Mouse (Mus musculus) kidney, adult 9 months (tissue): ENCODE results near the gene Chrm3.

Experiments used
- DNase-seq: peaks from one replicate; pipeline ENCODE4 v3.0.0; 2022

The Chrm3 gene

DNA sequence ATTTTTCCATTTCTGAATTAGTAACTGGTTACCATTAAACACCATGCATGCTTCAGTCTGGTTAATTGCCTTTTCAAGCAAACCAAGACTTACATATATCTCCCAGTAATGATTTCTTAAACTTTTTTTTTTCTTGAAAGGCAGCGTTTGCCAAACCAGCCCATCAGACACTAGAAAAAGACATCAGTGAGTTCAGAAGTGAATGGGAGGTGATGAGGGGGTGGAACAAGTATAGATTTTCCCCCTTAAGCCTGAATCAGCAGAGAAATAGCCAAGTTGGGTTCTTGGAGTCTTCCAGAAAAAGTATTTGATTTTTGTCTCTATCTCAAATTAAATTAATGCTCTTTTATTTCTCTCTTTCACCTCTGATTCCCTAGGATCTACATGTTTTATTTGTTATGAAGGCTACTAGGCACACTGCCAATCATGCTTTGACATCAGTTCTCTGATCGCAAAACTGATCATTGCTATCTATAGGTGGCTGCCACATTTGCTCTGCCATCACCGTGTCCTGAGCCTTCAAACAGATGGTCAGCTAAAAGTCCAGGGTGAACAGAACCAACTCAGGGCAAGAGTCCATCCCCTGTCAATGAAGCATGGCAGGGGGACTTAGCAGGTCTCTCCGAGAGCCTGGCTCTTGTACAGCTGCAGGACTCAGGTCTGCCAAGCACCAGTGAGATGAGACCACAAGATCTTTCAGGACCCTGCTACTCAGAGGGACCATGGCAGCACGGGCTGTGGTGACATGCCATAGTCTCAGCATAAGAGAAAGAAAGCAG, 125.1 kb downstream of the Chrm3 start:
- peak; percentile 50 for DNase-seq

DNA sequence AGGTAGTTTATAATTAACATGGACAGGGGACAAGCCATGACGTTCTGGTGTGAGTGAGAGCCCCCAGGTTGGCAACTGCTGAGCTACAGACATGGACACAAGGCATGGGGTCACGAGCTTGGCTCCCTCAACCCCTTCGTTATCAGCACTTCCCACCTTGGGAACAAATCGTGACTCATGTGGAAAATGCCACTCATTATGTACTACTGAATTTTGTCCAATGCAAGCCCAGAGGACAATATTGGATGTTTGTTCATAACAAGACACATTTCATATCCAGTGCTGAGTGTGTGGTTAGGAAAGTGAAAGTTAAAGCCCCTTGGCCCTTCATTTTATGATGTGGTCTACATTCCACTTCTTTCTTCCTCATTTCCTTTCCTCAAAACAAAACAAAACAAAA, 140.2 kb downstream of the Chrm3 start:
- DNase-seq, result peak; percentile 19

DNA sequence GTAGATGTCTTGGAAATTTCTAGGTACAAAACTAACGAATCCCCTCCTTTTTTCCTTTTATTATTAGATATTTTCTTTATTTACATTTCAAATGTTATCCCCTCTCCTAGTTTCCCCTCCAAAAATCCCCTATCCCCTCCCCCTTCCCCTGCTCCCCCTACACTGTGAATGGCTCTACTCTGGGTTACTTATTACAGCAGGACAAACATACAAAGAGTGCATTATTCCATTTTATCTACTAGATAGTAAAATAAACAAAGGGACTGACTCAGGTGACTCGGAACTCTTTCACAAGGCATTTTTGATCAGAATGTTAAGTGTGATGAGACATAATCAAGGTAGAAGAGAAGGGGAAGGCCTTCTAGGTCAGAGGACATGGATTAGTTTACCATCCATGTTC, 148.5 kb downstream of the Chrm3 start:
- DNase-seq, result no peak

DNA sequence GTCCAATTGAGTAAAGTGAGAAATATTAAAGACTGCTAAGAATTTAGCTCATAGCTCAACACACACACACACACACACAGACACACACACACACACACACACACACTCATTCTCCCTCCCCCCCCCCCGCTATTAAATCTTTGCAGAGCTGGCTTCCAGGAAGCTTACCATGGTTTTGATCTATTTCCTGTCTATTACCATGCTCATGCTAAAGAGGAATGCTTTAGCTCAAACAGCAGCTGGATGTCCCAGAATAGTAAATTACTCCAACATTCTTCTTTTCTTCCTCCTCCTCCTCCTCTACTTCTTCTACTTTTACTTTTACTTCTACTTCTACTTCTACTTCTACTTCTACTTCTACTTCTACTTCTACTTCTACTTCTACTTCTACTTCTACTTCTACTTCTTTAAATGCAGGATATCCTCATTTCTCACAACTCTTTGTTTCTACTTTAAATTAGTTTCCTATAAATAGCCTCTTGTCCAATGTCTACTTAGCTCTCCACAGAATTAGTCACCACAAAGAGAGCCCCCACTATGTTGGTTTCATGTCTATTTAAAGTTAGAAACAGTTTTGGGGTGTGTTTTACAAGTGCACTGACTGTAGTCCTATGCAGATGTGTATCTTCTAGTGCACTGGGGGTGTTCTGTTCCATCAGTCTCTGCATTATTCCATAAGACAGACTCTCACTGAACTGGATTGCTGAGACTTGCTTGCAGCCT, 150.0 kb downstream of the Chrm3 start:
- DNase-seq, result no peak

DNA sequence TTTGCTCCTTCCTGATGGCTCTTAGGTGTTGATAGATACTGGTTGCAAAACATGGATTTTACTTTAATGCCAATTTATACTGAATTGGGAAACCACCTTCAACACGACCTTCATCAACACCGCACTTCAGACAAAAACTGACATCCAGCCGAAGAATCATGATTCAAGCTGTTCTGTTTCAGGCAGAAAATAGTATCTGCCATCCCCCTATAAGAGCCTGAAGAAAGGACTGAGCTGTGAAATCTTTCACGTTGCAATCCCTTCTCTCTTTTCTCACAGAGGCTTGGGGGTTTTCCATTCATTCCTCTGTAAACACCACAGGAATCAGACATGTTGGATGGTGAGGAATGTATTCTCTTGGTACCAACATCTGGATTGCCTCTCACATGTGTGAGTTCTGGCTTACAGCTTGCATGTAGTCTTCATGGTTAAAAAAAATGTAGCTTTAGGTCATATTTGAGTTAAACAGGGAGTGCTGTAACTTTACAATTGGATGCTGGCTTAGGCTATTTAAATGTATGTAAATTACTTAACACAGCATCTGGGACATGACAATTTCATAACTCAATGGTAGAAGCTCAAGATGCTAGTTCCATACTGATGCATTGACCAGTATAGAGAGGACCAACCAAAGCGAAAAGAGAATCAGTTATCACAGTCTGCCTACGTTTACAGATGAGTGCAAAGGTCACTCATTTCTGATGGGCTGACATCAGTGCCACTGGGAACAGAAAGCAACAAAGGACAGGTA, 161.3 kb downstream of the Chrm3 start:
- DNase-seq, result no peak

DNA sequence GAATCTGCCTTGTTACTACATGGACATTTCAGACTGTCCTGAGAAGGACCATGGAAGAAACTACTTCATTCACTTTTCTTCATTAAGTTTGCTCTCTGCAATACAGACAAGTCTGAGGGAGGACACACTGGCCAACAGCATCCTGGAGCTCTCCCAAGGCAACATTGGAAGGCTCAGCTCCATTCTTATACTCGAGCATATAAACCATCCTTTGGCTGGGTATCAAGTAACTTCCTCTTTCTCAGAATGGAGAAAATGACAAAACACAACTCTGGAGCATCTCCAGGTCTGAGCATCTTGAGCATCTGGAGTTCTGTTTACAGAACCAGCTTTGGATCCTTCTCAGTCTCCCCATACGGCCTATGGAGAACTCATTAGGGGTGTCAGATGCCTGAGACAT, 170.8 kb downstream of the Chrm3 start:
- no peak for DNase-seq

DNA sequence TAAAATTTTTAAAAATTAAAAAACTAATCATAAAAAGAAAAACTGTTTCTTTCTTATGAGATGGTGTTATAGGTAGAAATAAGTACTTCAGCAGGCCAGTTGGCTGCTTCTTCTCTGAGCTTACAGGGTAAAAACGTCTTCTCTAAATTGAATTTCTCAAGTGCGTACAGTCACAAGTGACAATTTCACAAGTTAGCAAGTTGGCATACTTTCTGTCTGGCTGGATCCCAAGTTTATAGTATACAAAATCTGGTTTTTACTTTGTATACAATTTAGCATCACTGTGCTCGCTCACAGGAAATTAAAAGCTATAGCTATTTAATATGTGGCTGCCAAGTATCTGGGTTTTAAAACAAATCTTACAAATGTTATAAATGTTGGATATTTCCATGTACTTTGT, 172.7 kb downstream of the Chrm3 start:
- no peak for DNase-seq

DNA sequence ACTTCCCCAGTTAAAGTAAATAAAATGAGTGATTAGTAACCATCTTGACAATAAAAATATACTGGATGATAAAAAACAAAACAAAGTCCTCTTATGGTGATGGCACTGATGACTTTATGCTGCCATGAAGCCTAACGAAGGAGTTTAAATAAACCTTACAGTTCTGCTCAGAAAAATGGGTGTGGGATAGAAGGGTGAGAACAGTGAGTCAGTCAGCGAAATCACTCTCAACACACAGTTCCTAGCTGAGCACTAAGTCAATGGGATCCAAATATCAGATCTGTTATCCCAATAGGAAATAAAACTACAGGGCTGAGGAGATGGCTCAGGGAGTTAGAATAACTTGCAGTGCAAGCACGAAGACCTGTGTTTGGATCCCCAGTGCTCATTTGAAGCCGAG, 176.8 kb downstream of the Chrm3 start:
- no peak for DNase-seq

DNA sequence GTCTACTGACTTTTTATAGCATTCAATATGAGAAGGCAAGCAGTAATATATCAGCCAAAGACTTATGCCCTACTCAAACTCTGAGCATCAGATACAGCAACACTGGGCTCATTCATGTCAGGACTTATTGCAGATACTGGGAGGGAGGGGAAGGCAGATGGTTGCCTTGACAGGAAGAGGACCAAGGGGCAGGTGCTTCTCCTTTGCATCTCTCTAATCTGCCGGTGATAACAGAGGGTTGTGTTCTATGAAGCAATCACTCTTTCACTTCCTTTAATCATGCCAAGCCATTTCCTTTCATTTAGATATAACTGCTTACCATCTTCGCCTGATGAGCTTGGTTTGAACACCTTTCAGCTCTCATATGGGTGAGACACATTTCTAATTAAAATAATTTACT, 177.9 kb downstream of the Chrm3 start:
- DNase-seq, result no peak

DNA sequence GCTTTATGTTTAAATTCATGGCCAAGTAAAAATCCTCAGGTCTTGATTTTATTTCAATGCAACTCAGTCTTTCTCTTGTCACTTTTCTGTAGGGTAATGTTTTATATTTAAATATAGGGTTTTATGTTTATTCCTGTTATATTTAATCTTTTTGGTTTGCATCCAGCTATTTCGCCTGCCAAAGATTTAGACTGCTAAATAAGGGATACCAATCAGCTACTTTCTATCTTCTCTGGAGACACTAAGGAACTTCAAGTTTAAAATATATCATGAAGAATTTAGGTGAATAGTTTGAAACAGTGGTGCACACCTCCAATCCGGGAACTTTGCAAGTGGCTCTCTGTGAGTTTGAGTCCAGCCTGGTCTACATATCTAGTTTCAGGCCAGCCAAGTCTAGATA, 190.1 kb downstream of the Chrm3 start:
- DNase-seq, result no peak

DNA sequence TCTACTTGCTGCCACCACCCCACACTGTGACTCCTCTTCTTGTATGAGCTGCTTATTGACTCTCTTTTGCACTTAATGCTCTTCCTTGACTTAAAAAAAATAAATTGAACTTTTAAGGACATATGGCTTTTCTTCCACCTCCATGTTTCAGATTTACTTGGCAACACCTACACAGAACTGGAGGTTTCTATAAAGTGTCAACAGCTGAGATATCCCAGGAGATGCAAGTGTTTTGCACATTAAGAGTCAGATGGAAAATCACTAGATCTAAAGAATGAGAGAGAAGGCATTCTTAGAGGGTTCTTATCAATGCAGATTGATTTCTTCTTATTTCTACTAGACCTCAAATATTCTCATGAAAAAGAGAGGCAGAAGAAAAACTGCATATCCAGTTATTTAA, 197.3 kb downstream of the Chrm3 start:
- DNase-seq, result no peak

DNA sequence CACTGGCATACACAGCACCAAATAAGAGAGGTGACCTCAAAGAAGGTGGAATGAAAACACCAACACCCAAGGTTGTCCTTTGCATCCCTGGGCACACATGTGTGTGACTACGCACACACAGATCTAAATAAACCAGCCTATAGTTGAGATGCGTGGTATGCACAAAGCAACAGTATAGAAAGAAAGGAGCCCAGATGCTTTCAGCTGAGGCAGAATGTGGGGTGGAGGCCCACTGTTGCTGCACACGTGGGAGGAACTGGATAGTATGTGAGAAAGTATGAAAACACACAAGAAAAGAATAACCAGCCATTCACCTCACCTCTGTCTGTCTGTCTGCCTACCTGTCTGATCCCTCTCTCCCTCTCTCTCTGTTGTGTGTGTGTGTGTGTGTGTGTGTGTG, 203.2 kb downstream of the Chrm3 start:
- no peak for DNase-seq

DNA sequence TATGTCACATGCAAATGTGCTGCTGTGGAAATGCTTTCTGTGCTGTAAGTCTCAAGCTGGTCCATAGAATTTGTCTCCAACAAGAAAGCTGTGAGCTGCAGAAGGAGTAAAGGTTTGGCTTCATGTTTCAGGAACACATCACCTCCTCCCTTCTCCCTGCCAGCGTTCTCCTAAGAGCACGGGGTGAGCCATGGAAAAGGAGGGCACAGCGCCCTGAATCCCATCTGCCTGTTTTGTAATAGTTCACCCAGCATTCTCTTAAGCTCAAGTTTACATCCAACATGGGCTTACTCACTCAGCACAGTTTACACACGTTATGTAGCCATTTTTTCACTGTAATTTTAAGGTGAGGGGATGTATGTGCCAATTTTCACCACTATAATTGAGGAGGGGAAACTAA, 220.1 kb downstream of the Chrm3 start:
- DNase-seq, result no peak

DNA sequence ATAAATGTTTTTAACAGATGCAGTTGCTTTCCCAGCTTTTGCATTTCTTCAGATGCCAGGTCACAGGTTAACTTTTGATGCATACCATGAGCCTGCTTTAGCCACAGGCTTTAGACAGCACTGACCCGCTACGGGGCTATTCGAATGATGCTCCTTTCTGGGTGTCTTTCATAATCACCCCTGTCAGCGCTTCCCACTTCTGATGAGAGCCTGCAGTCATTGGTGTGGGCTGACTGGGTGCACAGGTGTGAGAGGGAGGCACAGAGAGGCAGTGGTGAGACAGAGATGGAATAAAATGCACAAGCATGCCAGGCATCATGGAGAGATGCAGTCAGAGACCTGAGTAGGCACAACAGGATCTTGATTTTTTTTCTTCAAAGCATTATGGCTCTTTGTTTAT, 221.8 kb downstream of the Chrm3 start:
- no peak for DNase-seq

DNA sequence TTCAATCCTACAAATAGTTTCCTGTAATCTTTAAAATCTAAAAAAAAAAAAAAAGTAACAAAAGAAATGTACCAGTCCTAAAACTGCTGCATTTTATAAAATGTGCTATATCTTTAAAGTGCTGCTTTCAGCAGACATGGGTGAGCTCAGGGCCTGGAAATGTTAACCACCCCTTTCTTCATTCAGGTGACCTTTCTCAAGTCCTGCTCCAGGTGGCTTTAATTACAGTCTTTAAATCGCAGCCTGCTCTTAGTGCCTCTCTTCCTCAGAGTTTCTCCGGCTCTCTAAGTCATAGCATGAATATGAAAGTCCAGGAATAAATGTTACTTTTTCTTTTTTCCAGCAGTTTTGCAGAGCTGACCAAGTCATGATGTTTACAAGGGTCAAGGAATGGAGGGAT, 229.6 kb downstream of the Chrm3 start:
- DNase-seq, result no peak

DNA sequence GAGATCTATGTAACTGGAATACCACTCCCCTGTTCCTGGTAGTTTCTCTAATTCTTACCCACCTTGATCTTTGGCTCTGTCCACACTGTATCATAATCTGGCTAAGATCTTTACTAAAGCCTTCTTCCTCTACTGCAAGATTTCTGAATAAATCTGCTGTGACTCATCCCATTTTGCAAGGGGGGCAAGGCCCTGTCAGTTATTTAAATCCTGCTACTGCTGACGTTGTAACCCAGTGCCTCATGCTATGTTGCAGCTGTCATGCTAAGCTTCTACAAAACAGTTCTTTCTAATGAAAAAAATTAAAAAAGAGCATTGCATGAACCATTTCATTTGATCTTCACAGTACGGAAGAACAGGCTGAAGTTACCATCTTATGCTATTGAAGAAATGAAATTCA, 248.4 kb downstream of the Chrm3 start:
- no peak for DNase-seq

DNA sequence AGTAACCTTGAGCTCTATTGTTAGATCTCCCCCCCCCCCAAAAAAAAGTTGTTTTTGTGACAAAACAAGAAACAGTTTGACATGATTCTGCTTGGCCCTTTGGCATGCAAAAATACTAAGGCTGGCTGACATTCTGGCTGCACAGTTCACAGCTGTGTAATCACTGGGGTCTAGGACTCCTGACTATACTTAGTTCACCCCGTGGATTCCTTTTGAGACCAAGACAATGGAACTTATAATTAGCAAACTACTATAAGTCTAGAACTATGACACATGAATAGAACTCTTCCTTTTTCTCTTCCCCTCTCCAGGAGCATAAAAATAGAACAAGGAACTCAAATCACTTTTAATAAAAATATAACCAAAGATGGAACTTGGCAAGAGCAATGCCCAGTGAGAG, 251.1 kb downstream of the Chrm3 start:
- DNase-seq, result peak; percentile 66

DNA sequence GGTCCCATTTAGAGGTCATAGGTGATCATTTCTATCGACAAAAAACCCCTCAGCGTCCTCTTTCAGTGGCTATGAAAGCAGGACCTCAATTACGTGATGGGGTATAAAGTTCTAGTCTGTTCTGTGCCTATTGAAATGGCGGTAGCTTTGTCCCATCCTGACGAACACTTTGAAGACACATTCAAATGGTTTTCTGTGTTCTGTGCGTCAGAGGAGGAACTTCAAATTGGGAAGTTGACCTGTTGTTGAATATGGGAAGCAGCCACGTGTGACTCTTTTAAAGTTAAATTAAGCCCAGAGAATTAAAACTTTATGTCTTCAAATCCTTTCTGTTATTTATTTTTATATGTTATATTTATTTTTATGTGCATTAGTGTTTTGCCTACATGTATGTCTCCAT, 253.3 kb downstream of the Chrm3 start:
- DNase-seq, result no peak

DNA sequence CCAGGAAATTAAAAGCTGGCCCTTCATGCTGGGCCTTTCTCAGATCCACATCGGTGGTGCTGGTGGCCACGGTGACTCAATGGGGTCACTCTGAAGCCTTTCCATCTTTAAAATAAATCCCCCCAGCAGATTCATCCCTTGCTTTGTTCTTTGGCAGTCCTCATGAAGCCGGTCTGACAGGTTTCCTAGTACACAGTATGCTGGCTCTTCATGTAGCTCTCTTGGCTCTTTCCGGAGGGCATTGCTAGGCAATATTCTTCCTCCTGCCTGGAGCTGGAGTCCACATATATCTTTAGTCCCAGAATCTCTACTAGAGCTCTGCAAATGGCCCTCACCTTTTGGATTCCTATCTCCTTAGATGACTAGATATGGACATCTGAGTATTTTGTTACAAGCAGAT, 269.9 kb downstream of the Chrm3 start:
- no peak for DNase-seq

DNA sequence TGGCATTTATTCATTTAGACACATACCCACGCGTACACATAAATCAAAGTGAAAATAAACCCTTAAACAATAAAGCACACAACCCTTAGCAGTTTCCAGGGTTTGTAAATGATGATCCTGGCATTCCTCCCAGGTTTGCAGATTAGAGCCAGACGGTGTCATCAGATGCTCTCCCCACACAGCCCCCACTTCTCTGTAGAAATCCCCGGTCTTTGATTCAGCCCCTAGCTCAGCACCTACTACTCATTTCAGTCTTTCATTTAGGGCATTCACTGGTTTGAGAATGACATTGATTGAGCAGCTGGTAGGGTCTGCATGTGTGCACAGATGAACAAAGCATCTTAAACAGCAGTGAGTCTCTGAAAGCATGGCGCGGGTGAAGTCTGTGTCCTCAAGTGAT, 274.3 kb downstream of the Chrm3 start:
- DNase-seq, result peak; percentile 16

DNA sequence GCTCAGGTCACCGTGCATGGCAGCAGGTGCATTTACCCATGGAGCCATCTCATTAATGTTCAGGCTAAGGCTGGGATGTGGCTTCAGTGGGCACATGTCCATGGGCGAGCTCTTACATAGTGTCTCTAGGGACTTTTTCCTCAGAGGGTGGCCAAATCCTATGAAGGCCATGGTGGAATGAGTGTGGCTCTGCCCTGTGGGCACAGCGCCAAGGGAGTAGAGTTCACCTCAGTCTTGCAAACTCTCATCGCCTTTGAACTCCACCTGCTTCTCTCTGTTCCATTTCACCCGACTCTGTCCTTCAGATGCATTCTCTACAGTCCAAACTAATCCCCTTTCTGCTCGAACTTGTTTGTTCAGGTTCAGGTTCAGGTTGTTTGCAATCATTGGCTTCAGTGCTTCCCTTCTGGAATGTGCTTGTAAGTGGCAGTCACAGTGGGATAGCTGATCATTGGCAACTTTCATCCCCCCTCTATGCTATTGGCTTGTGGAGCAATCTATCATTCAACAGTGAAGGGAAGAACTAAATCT, 278.7 kb downstream of the Chrm3 start:
- peak; percentile 67 for DNase-seq

DNA sequence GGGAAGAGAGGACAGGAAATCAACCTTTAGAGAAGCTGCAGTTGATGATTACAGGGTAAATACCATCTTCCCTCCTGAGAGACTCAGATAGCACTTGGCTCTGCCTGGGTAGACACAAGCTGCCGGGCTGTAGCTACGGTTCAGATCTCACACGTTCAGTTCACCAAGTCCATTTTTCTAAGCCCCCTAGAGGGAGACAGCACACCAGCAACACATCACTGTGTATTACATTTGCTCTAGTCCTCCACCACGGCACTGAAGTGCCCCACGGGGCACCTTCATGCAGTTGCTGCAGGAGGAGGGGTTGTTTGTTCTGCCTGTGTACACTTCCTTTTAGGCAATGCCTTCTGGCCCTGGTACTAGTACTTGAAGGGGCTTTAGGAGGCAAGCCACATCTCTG, 289.5 kb downstream of the Chrm3 start:
- DNase-seq, result peak; percentile 65

DNA sequence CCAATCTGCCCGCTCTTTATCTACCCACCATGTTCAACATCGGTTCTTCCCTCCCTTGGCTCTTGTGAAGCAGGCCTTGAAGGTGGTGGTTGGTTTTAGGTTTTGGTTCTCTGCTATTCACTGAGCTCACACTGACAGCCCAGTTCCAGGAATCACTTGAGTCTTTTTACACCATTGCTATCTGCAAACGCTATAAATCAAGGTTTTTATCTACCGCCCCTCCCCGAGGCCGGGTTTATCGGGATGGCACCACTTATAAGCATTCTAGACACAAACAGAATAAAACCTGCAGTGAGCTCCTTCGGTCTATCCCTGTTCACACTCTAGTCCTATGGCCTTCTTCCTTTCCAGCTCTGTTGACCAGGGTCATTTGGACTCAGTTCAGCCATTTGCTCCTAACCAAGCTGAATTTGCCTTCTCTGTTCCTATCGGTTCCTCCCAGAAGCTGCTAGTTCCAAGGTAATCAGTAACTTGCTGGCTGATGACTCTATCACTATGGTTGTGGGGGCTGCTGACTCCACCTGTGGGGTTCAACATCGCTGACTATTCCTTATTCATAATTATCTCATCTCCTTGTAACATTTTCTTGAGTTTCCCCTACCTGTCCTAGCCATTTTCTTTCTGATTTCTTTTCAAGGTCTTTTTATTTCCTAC, 291.6 kb downstream of the Chrm3 start:
- no peak for DNase-seq
